In the genomic region with DNA sequence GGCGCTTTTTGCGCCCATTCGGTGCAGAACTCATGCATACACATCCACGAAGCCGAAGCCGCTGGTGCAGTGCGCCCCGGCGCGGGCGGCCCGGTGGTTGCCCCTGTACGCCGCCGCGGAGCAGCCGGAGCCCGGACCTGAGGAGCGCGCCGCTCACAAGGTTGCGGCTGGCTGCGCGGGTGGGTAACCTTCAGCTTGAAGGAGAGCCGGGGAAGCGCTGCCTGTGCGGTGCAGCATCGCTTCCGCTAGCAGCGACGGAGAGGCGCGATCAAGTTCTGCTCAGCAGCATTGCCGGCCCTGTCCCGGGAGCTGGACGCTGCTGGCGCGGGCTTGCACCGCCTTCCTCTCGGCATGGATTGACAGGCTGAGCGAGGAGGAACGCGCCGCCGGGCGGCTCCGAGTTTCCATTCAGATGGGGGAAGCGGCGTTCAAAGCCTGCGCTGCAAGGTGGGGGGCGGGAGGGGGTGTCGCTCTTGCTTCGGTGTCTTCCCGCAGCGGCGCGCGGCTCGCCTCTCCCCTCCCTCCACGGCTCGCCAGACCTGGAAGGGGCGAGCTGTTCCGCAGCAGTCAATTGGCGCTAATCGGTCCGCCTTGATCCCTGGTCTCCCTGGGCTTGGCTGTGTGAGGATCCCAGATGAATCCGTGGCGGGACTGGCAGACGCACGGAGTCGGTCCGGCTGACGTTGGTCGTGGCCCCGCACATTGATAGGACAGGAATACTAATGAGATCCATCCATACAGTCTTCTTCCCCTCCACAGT, we compare ENCODE assay signal across 8 mouse cellular contexts. TPM values are rescaled to one million over a fixed set of nuclear protein-coding genes. Genes with fewer than 3 reads are reported as not detected.
DNase-seq lines count a peak whose midpoint lies in the region; ATAC-seq lines count a peak whose summit lies in the region.

A gene (minus strand): TSS at position 750 of the 760 bp plus-strand sequence.

- ATAC-seq in inflammation-experienced regulatory T-cells, adult 6 months = peak; percentile 35

- WGBS in macrophage (ENCODE audit: missing documents) = under 1% methylated on average over 66 of the region's 75 CpGs

- H3K36me3 ChIP-seq in macrophage (ENCODE audit: inconsistent target) = no peaks in the 10 kb centered on the region

- peak within 1 kb of the TSS; percentile 25; the same call in 1 of the 2 replicates for H3K27ac ChIP-seq in macrophage

- H3K4me3 ChIP-seq in macrophage (ENCODE audit: inconsistent target) = peak within 1 kb of the TSS; percentile 40

- H3K79me2 ChIP-seq in macrophage (ENCODE audit: inconsistent target) = no peaks in the 10 kb centered on the region

- peak; percentile 52 to 61 for DNase-seq in adrenal gland, adult 18-20 months (ENCODE audit: low spot score in 2 of 2)
- peak; percentile 77 for DNase-seq in embryo, embryonic 10 days (ENCODE audit: low spot score)
- DNase-seq in gastrocnemius, postnatal 25 days = peak; percentile 50
- DNase-seq in left cerebral cortex, adult 9 months (ENCODE audit: low spot score in 2 of 2) = peak; percentile 76 to 87
- DNase-seq in right cerebral cortex, adult 2 months (ENCODE audit: low spot score in 2 of 2) = peak; percentile 82 to 83
- DNase-seq in urinary bladder, postnatal 25 days (ENCODE audit: low spot score) = peak; percentile 43

RNA-seq across cellular contexts. Expression of the gene that starts here (rescaled TPM):
- 1 to 10 TPM; 1.3 to 2.2 TPM for total RNA-seq in adrenal gland, adult 18-20 months (2021)
- 1 to 10 TPM in 1 of 2 experiments, under 1 TPM in 1; 0.49 to 1.7 TPM for total RNA-seq in gastrocnemius, postnatal 25 days (2021)
- polyA plus RNA-seq in inflammation-experienced regulatory T-cells, adult 6 months (2017; shearing (Covaris generic)) = under 1 TPM in 1 of 3 experiments, not detected in 2; 0.07 TPM
- total RNA-seq in macrophage (2018; cell fraction: chromatin; rRNA removed) = under 1 TPM in 8 of 26 experiments, not detected in 18; 0.08 to 0.22 (median 0.13) TPM
- total RNA-seq in macrophage (2018; cell fraction: cytosol; rRNA removed) = under 1 TPM; 0.03 to 0.27 (median 0.13) TPM
- total RNA-seq in macrophage (2018; cell fraction: nucleus; rRNA removed) = 1 to 10 TPM in 1 of 26 experiments, under 1 TPM in 19, not detected in 6; 0.05 to 2.3 (median 0.11) TPM
- polyA plus RNA-seq in macrophage (2018) = 0.07 to 1.2 TPM (median 0.16 TPM) in 3 replicates

Comparison
In these comparisons a context has a peak if more than half of its experiments do, and no peak if none do; other contexts are left out.
1. Peak in every context shown above with its lines: DNase-seq, ATAC-seq, H3K4me3 ChIP-seq and H3K27ac ChIP-seq.
2. Peak in ATAC-seq in inflammation-experienced regulatory T-cells, adult 6 months; RNA of the gene not detected or under 1 TPM.